Mouse (Mus musculus): Measurements from ENCODE around the gene Tex21. TPM values are rescaled to one million over a fixed set of nuclear protein-coding genes. Genes with fewer than 3 reads are reported as not detected.

The Tex21 gene
- polyA plus RNA-seq, 1 experiment from 2014 or later, result not detected

Other genes with a start within 250 kb of the Tex21 start
- gene Esr2, start 69.5 kb downstream of the Tex21 start, polyA plus RNA-seq (2015; fragmentation: Nextera tagmentation; extraction: Ambion mirVana), result not detected in 2 replicates
- 100 and 102 TPM in 2 replicates for gene Mthfd1, start 8.6 kb upstream of the Tex21 start, polyA plus RNA-seq (2015; fragmentation: Nextera tagmentation; extraction: Ambion mirVana)
- 0.16 and 0.21 TPM in 2 replicates for gene Akap5, start 78.1 kb upstream of the Tex21 start, polyA plus RNA-seq (2015; fragmentation: Nextera tagmentation; extraction: Ambion mirVana)
- gene Zbtb25, start 122.9 kb upstream of the Tex21 start, polyA plus RNA-seq (2015; fragmentation: Nextera tagmentation; extraction: Ambion mirVana), result 4.1 and 4.8 TPM in 2 replicates
- gene Zbtb1, start 123.5 kb upstream of the Tex21 start, polyA plus RNA-seq (2015; fragmentation: Nextera tagmentation; extraction: Ambion mirVana), result 2.9 and 3.4 TPM in 2 replicates
- gene Hspa2, start 157.4 kb upstream of the Tex21 start, polyA plus RNA-seq (2015; fragmentation: Nextera tagmentation; extraction: Ambion mirVana), result 1.4 and 1.5 TPM in 2 replicates
- gene Ppp1r36, start 170.8 kb upstream of the Tex21 start, polyA plus RNA-seq (2015; fragmentation: Nextera tagmentation; extraction: Ambion mirVana), result 0.08 and 0.11 TPM in 2 replicates

All from liver, embryonic 16.5 days (tissue).